Mouse (Mus musculus) kidney, postnatal 0 days (tissue): ENCODE data around the gene Wnt8b. TPM values are rescaled to one million over a fixed set of nuclear protein-coding genes. Genes with fewer than 3 reads are reported as not detected.
A peak's percentile ranks its signal among the peaks of the same experiment; 100 is the strongest.

ENCODE experiments used
- ATAC-seq: fragments of 200-750 bp; cut with Nextera tagmentation; replicated peaks from 2 replicates; pipeline ENCODE4 v1.8.0; 2017; ENCODE audit warnings: low read depth, moderate number of reproducible peaks, moderate TSS enrichment, moderate library complexity; ENCODE audit not compliant: low FRiP score
- DNase-seq: peaks from one replicate; pipeline ENCODE4 v3.0.0-alpha.2; 2016; ENCODE audit warnings: low spot score
- H3K27ac ChIP-seq: fragments of 300-500 bp; sonication (generic); 2 replicates; pipeline ENCODE4 v1.5.1; 2014; ENCODE audit warnings: mild to moderate bottlenecking
- H3K27me3 ChIP-seq: fragments of 300-500 bp; sonication (generic); 2 replicates; pipeline ENCODE4 v1.6.1; 2014; ENCODE audit warnings: low read length, mixed read lengths; ENCODE audit not compliant: insufficient read depth
- H3K36me3 ChIP-seq: fragments of 300-500 bp; sonication (generic); 2 replicates; pipeline ENCODE4 v1.6.1; 2014; ENCODE audit warnings: low read length, mixed read lengths; ENCODE audit not compliant: insufficient read depth
- H3K4me1 ChIP-seq: fragments of 300-500 bp; sonication (generic); replicated peaks from 2 replicates; pipeline ENCODE4 v1.6.1; 2014; ENCODE audit warnings: antibody characterized with exemption, low read length, mixed read lengths; ENCODE audit not compliant: insufficient read depth
- H3K4me2 ChIP-seq: fragments of 300-500 bp; sonication (generic); 2 replicates; pipeline ENCODE4 v1.6.1; 2014; ENCODE audit warnings: mild to moderate bottlenecking, low read length, moderate library complexity, mixed read lengths
- H3K4me3 ChIP-seq: fragments of 300-500 bp; sonication (generic); replicated peaks from 2 replicates; pipeline ENCODE4 v1.5.1; 2014; ENCODE audit warnings: low read depth, low read length
- H3K9ac ChIP-seq: fragments of 300-500 bp; sonication (generic); 2 replicates; pipeline ENCODE4 v1.6.1; 2014; ENCODE audit warnings: low read depth, low read length
- H3K9me3 ChIP-seq: fragments of 300-500 bp; sonication (generic); replicated peaks from 2 replicates; pipeline ENCODE4 v1.6.1; 2016; ENCODE audit warnings: low read length, inconsistent platforms, mixed read lengths
- CTCF ChIP-seq: IDR thresholded peaks from 2 replicates; pipeline ENCODE4 v1.5.1; 2016; ENCODE audit warnings: antibody characterized with exemption, low read depth, mild to moderate bottlenecking, moderate library complexity
- WGBS: fragments of 180-500 bp; shearing (Covaris S2); extraction: QIAGEN DNeasy Blood & Tissue Kit; methylation state at CpG from one replicate; pipeline ENCODE4 v1.1.7; 2014; 5-methylcytosine and 5-hydroxymethylcytosine counted together
- polyA plus RNA-seq: library from polyadenylated mRNA; unstranded; fragments of >200 nt; fragmentation: Nextera tagmentation; extraction: Ambion mirVana; gene quantifications from 2 replicates; pipeline ENCODE4 v1.2.1, GENCODE M21; 2015

The Wnt8b gene
- polyA plus RNA-seq, 1 experiment from 2014 or later, result 1.8 TPM

- no peak for ATAC-seq
- Histone ChIP-seq H3K4me2 (no peak overlapping the region), H3K36me3 (no peaks in the 10 kb centered on the region), H3K27ac (no peak overlapping the region), H3K4me1 (no peaks in the 10 kb centered on the region), H3K9me3 (no peaks in the 10 kb centered on the region), H3K27me3 (no peaks in the 10 kb centered on the region), H3K9ac (no peak overlapping the region), H3K4me3 (no peak overlapping the region)
- DNase-seq, result no peak
- no peak for TF ChIP-seq CTCF
- 68% methylated on average over 4 of the region's 4 CpGs for WGBS
Measured at GRCm38 (mm10) chr19:44502741-44503140, 9.5 kb downstream of the Wnt8b start.

DNA sequence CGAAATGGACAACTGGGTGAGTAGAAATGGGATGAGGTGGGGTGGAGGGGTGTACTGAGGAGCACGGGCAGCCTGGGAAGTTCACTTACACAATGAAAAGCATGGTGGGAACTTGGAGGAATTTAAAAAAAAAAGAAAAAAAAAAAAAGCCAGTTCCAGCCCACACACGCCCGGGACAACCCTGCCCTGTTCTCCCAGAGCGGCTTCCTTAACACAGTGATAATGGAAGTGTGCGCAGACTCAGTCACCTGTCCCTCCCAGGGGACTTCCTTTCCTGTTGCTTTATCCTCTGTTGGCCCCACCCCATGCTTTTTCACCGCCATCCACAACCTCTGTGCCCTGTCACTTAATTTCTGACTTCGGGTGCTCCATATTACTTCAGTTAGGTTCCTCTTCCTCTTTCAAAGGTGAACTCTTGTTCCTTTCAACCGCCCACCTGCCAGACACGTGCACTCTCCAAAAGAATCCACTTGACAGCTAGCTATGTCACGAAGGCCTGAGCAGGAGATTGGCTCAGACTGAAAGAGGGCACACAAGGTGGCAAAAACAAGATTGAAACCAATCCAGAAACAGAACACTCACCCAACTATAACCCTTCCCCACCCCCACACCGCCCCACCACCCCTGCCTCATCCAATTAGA lies 17.4 kb downstream of the Wnt8b start:
- H3K36me3 ChIP-seq, result no peaks in the 10 kb centered on the region
- H3K4me3 ChIP-seq, result peak overlapping the region; percentile 37; the same call in 1 of the 2 replicates
- H3K27ac ChIP-seq, result no peak overlapping the region
- H3K9ac ChIP-seq, result no peak overlapping the region
- 6% methylated on average over 12 of the region's 12 CpGs for WGBS
- TF ChIP-seq CTCF, result no peak
- peaks cover 8% of the 10 kb centered on the region; the same call in 1 of the 2 replicates for H3K27me3 ChIP-seq
- H3K4me2 ChIP-seq, result peak overlapping the region; percentile 84; the same call in 1 of the 2 replicates
- ATAC-seq (no peak), DNase-seq (no peak)
- H3K9me3 ChIP-seq, result no peaks in the 10 kb centered on the region
- peaks cover 39% of the 10 kb centered on the region for H3K4me1 ChIP-seq

GRCm38 (mm10) chr19:44511451-44512231 lies 18.4 kb downstream of the Wnt8b start:
- no peaks in the 10 kb centered on the region for H3K36me3 ChIP-seq
- peak; percentile 43 for TF ChIP-seq CTCF
- H3K4me3 ChIP-seq, result peak overlapping the region; percentile 37
- H3K9me3 ChIP-seq, result no peaks in the 10 kb centered on the region
- H3K4me1 ChIP-seq, result peaks cover 42% of the 10 kb centered on the region
- DNase-seq (peak; percentile 77), ATAC-seq (peak; percentile 60; the same call in 1 of the 2 replicates)
- H3K27me3 ChIP-seq, result peaks cover 8% of the 10 kb centered on the region; the same call in 1 of the 2 replicates
- no peak overlapping the region for H3K27ac ChIP-seq
- H3K9ac ChIP-seq, result peak overlapping the region; percentile 49; the same call in 1 of the 2 replicates
- peak overlapping the region; percentile 84 for H3K4me2 ChIP-seq
- 2% methylated on average over 66 of the region's 66 CpGs for WGBS

DNA sequence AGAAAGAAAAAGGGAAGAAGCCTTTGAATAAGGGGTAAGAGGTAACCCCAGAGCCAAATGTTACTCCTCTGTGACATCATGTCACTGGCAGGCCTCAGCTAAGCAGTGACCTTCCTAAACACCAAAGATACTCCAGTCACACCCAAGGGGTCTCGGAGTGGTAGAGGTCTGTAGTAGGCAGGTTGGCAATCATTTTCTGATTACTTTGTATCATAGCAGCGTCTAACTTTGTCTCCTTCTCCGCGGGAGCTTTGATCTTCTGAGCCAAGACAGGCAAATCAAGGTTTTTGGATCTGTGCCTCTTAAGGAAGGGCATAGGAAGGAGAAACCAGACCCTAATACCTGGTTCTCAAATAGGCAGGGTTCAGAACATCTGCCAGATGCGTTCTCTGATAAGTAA lies 19.3 kb downstream of the Wnt8b start:
- no peak for TF ChIP-seq CTCF
- 34% methylated on average over 5 of the region's 5 CpGs for WGBS
- Histone ChIP-seq H3K27ac (no peak overlapping the region), H3K36me3 (no peaks in the 10 kb centered on the region), H3K27me3 (peaks cover 8% of the 10 kb centered on the region; the same call in 1 of the 2 replicates), H3K9ac (no peak overlapping the region), H3K4me2 (no peak overlapping the region), H3K4me3 (no peak overlapping the region), H3K9me3 (no peaks in the 10 kb centered on the region), H3K4me1 (peaks cover 42% of the 10 kb centered on the region)
- DNase-seq (no peak), ATAC-seq (no peak)

- Histone ChIP-seq H3K27ac (0 out of 2 replicates have a peak overlapping the region, but pooled peaks have one; percentile 5), H3K4me1 (peaks cover 47% of the 10 kb centered on the region), H3K36me3 (no peaks in the 10 kb centered on the region), H3K27me3 (peaks cover 8% of the 10 kb centered on the region; the same call in 1 of the 2 replicates), H3K9me3 (no peaks in the 10 kb centered on the region), H3K4me2 (no peak overlapping the region), H3K9ac (no peak overlapping the region), H3K4me3 (no peak overlapping the region)
- DNase-seq (peak; percentile 69), ATAC-seq (no peak)
- no peak for TF ChIP-seq CTCF
- 28% methylated on average over 11 of the region's 11 CpGs for WGBS
Measured at GRCm38 (mm10) chr19:44513054-44513833, 20.0 kb downstream of the Wnt8b start.

GRCm38 (mm10) chr19:44513921-44514482 lies 20.7 kb downstream of the Wnt8b start:
- Histone ChIP-seq H3K4me2 (no peak overlapping the region), H3K36me3 (no peaks in the 10 kb centered on the region), H3K27me3 (peaks cover 8% of the 10 kb centered on the region; the same call in 1 of the 2 replicates), H3K9ac (no peak overlapping the region), H3K9me3 (no peaks in the 10 kb centered on the region), H3K27ac (peak overlapping the region; percentile 63), H3K4me1 (peaks cover 47% of the 10 kb centered on the region), H3K4me3 (no peak overlapping the region)
- DNase-seq, result no peak
- ATAC-seq, result no peak
- no peak for TF ChIP-seq CTCF
- 27% methylated on average over 7 of the region's 7 CpGs for WGBS
